Mouse (Mus musculus) small intestine, adult 2 months (tissue): Measurements from ENCODE around the gene Repin1. TPM values are rescaled to one million over a fixed set of nuclear protein-coding genes. Genes with fewer than 3 reads are reported as not detected.

Source experiments
- H3K27ac ChIP-seq: fragments of 200-500 bp; 2 replicates; pipeline ENCODE4 v1.5.1; 2012; ENCODE audit warnings: low read depth, low read length, control low read depth, inconsistent platforms; ENCODE audit not compliant: insufficient read depth
- H3K27me3 ChIP-seq: fragments of 200-500 bp; 2 replicates; pipeline ENCODE4 v1.6.1; 2012; ENCODE audit warnings: mild to moderate bottlenecking, moderate library complexity, low read length, inconsistent platforms; ENCODE audit not compliant: control insufficient read depth, insufficient read depth
- H3K36me3 ChIP-seq: fragments of 200-500 bp; 2 replicates; pipeline ENCODE4 v1.6.1; 2012; ENCODE audit warnings: mild to moderate bottlenecking, low read length, control low read depth, inconsistent platforms; ENCODE audit not compliant: control insufficient read depth, insufficient read depth
- H3K4me1 ChIP-seq: fragments of 200-500 bp; 2 replicates; pipeline ENCODE4 v1.6.1; 2012; ENCODE audit warnings: low read length, inconsistent platforms, mixed read lengths; ENCODE audit not compliant: control insufficient read depth, insufficient read depth, insufficient read length
- H3K4me3 ChIP-seq: fragments of 200-500 bp; 2 replicates; pipeline ENCODE4 v1.5.1; 2012; ENCODE audit warnings: low read depth, mild to moderate bottlenecking, control low read depth, inconsistent platforms, low read length, moderate library complexity
- CTCF ChIP-seq: fragments of 200-500 bp; IDR thresholded peaks from 2 replicates; pipeline ENCODE4 v1.5.1; 2012; ENCODE audit warnings: low read depth, mild to moderate bottlenecking, control low read depth, inconsistent platforms, low read length, moderate library complexity, mixed read lengths; ENCODE audit not compliant: insufficient replicate concordance, insufficient read length; ENCODE audit errors: extremely low read depth
- POLR2A ChIP-seq: fragments of 200-500 bp; IDR thresholded peaks from 2 replicates; pipeline ENCODE4 v1.6.1; 2012; ENCODE audit warnings: low read depth, mild to moderate bottlenecking, control low read depth, inconsistent platforms, low read length, moderate library complexity
- WGBS: fragments of 180-500 bp; shearing (Covaris S2); methylation state at CpG from one replicate; pipeline ENCODE4 v1.1.7; 2018; 5-methylcytosine and 5-hydroxymethylcytosine counted together
- polyA plus RNA-seq: library from polyadenylated mRNA; depleted of rRNA; stranded (reverse); fragments of >200 nt; gene quantifications from 2 replicates; pipeline ENCODE4 v1.2.3, GENCODE M21; 2012

The Repin1 gene
- polyA plus RNA-seq, 1 experiment = 10.2 TPM

GRCm38 (mm10) chr6:48581257-48581656, 12.4 kb upstream of the Repin1 start:
- 59% methylated on average over 3 of the region's 3 CpGs for WGBS
- no peaks in the 10 kb centered on the region for H3K36me3 ChIP-seq
- no peaks in the 10 kb centered on the region for H3K27me3 ChIP-seq
- H3K4me3 ChIP-seq = no peak overlapping the region
- no peak overlapping the region for H3K27ac ChIP-seq
- no peaks in the 10 kb centered on the region for H3K4me1 ChIP-seq
- TF ChIP-seq POLR2A (no peak), CTCF (no peak)

- 78% methylated on average over 3 of the region's 3 CpGs for WGBS
- Histone ChIP-seq H3K27me3 (no peaks in the 10 kb centered on the region), H3K4me3 (no peak overlapping the region), H3K27ac (no peak overlapping the region), H3K36me3 (no peaks in the 10 kb centered on the region), H3K4me1 (no peaks in the 10 kb centered on the region)
- TF ChIP-seq POLR2A (no peak), CTCF (peak; percentile 21; the same call in 1 of the 2 replicates)
Observed at GRCm38 (mm10) chr6:48582037-48582436, 11.6 kb upstream of the Repin1 start.

DNA sequence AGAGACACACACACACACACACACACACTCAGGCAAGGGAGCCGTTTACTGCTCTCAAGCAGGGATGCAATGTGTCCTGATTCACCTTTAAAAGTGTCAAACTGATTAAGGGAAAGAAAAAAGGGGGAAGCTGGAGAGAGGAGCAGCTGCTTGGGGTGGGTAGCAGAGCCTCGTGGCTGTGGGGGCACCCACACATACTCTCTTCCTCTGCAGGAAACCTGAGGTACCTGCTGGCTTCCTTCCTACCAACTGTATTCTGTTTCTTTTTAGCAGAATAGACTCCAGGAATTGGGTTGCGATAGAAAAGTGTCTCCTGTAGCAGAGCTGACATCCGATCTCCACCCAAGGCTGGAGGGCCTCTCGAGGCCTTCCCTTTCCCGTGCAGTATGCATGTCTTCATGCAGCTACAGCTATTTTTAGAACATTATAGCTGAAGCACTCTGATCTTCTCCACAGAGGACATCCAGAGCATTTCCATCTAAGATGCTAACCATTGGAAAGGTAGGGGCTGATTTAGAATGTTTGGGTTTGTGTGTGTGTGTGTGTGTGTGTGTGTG, 4.4 kb upstream of the Repin1 start, which contains the start of gene Gm45021:
Gm45021 (plus strand) TSS at position 417 of the 557 bp plus-strand sequence.
- no peak within 1 kb of the TSS for H3K4me3 ChIP-seq
- H3K27me3 ChIP-seq = no peaks in the 10 kb centered on the region
- H3K4me1 ChIP-seq = peaks cover 4% of the 10 kb centered on the region; the same call in 1 of the 2 replicates
- no peak for TF ChIP-seq CTCF
- no peak for TF ChIP-seq POLR2A
- H3K36me3 ChIP-seq = no peaks in the 10 kb centered on the region
- 61% methylated on average over 6 of the region's 6 CpGs for WGBS
- H3K27ac ChIP-seq = no peak within 1 kb of the TSS

GRCm38 (mm10) chr6:48591221-48591845, 2.4 kb upstream of the Repin1 start:
- WGBS = 69% methylated on average over 3 of the region's 3 CpGs
- Histone ChIP-seq H3K27ac (no peak overlapping the region), H3K4me1 (peaks cover 9% of the 10 kb centered on the region; the same call in 1 of the 2 replicates), H3K4me3 (no peak overlapping the region), H3K27me3 (no peaks in the 10 kb centered on the region), H3K36me3 (peaks cover 2% of the 10 kb centered on the region; the same call in 1 of the 2 replicates)
- no peak for TF ChIP-seq CTCF
- no peak for TF ChIP-seq POLR2A

DNA sequence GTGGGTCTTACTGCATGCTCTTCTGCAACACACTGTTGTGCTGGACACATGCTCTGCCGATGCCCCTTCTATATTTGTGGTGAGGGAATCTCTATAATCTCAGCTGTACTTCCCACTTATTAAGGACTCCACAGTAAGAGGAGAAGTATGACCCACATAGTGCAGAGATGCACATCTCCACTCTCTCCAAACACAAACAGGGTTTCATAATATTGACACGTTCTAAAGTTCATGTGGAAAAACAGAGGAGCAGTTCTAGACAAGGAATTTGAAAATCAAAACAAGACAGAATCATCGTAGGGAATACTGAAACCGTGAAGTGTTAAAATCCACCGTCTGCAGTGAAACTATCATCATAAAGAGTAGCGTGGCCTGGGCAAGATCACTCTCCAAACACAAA, 1.8 kb upstream of the Repin1 start:
- TF ChIP-seq POLR2A = no peak
- TF ChIP-seq CTCF = no peak
- Histone ChIP-seq H3K4me1 (peaks cover 9% of the 10 kb centered on the region; the same call in 1 of the 2 replicates), H3K4me3 (no peak overlapping the region), H3K27me3 (no peaks in the 10 kb centered on the region), H3K36me3 (peaks cover 2% of the 10 kb centered on the region; the same call in 1 of the 2 replicates), H3K27ac (no peak overlapping the region)
- WGBS = 83% methylated on average over 6 of the region's 6 CpGs

DNA sequence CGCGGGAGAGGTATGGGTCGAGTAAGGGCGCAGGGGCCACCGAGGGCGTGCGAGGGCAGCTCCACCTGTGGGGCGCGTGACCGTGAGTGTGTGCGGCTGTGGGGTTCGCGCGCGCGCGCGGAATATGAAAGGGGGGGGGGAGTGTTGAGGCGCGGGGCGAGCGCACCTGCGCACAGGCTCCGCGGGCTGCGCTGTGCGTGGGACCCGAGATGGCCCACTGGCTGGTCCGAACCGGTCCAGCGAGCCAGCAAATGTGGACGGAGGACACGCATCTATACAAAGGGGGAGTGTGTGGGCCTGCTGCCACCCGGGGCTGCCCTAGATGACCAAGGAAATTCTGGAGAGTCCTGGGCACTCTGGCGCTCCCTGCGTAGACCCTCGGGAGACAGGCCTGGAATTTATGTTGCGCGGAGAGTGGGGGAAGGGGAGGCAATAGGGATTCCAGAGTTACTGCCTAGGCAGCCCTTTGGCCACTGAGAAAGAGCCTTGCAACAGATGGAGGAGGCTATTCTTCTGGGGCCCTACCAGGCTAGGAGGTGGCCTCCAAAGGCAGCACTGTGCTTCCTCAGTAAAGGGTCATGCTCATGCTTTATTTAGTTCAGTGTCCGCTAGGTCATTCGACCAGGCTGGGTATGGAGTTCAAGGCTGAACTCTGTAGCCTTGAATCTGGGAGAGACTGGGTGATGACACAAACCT, 508 bp downstream of the Repin1 start:
- Histone ChIP-seq H3K36me3 (peaks cover 8% of the 10 kb centered on the region), H3K4me1 (peaks cover 9% of the 10 kb centered on the region; the same call in 1 of the 2 replicates), H3K27me3 (no peaks in the 10 kb centered on the region), H3K4me3 (peak overlapping the region; percentile 93), H3K27ac (peak overlapping the region; percentile 29)
- TF ChIP-seq CTCF (no peak), POLR2A (no peak)
- 2% methylated on average over 40 of the region's 41 CpGs for WGBS

DNA sequence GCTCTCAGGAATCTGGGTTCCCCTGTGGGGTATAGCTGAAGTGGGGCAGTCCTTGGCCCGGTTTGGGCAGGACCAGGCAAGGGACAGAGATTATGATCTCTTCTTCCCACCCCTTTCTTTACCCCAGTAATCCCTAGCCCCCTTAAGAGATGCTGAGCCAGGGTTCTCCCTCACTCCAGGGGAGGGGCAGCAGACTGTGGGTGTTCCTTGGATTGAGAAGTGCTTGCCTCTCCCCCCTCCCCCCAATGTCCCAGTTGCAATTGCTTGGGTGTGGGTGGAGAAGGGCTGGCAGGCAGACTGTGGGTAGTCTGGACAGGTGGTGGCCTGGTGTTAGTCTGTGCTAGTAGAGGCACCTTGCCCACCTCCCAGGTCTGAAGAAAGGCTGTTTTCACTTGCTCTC, 1.6 kb downstream of the Repin1 start:
- WGBS = 61% methylated on average over 1 of the region's 1 CpGs
- Histone ChIP-seq H3K4me3 (no peak overlapping the region), H3K27me3 (no peaks in the 10 kb centered on the region), H3K4me1 (peaks cover 9% of the 10 kb centered on the region; the same call in 1 of the 2 replicates), H3K27ac (no peak overlapping the region), H3K36me3 (peaks cover 8% of the 10 kb centered on the region)
- no peak for TF ChIP-seq POLR2A
- no peak for TF ChIP-seq CTCF
